Mouse (Mus musculus) brain, embryonic 18.5 days (tissue): ENCODE measurements around the gene Camk2g.

Source experiments
- DNase-seq: peaks from one replicate; pipeline ENCODE4 v3.0.0-alpha.2; 2012; ENCODE audit warnings: low read depth, low spot score

The Camk2g gene

DNA sequence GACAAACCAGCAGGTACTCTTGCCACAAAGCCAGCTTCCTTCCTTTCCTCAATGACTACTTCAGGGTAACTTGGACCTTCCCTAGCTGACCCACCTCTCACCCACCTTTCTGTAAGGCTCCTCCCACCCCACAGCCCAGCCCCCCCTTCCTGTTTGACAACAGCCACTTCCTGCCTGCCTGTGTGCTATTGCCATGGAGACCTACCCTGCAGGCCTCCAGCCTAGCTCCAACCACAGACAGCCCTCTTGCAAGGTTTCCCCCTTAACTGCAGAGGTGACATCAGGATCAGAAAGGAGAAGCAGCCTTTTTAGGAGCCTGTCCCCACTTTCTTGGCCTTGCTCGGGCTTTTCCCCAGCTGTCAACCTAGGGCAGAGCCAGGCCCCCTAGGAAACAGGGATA, 8.7 kb downstream of the Camk2g start:
- no peak for DNase-seq

DNA sequence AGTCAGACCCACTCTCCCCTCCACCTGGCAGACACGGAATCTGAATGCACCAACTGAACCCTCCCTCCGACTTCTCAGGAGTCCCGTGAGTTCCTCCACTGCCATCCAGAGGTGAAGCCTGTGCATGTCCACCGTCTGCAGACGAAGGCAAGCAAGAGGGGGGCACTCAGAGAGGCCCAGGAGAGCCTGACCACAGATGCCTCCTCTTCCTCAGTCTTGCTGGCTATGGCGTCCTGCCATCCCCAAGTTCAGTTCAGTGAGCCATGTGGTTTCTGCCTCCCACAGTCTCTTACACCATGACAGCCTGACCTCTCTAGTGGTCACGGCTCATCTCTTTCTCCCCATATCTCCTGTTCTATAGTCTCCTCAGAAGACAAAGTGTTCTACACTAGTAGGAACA, 9.2 kb downstream of the Camk2g start:
- DNase-seq = no peak

DNA sequence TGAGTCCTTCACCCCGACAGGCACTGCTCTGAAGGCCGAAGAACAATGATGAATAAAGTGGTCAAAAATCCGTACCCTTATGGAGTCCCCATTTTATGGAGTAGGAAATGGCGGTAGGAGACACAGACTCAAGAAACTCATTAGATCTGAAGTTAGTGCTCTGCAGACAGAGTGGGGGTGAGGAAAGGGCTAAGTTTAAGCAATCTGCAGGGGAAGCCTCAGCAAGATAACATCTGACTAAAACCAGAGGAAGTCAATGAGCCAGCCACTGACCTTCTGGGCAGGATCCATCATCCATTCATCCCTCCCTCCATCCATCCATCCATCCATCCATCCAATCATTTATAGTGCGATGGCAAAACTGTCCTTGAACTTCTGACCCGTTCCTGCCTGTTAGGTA, 10.4 kb downstream of the Camk2g start:
- no peak for DNase-seq

DNA sequence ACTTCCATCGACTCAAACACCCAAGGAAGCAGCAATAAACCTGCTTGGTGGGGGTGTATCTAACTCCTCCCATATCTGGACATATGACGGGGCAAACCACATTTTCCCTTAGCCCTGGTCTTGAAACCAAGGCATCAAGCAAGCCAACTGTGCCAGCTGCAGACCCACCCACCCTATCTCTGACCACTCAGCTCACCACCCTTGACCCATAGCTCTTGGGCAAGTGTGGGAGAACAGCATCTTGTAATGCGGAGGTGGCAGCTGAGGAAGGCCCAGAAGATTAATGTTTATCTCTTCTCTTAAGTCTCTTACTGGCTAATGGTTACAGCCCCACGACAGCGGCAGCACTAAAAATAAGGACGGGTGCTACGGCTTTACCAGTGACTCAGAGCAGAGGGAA, 11.0 kb downstream of the Camk2g start:
- no peak for DNase-seq

DNA sequence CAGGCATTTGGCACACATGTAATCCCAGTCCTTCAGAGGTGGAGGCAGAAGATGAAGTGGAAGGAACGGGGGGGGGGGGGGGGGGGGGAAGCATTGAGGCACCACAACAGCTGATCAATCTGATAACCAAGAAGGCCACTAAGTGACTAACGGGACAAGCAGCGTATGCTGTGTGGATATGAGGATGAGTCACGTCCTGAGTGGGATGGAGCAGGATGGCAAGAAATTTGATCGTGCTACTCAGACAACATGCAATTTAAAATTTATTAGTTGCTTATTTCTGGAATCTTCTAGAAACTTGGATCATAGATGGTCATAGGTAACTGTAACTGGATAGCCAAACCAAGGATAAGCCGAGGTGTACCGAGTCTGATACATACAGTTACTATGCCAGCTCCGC, 13.7 kb downstream of the Camk2g start:
- no peak for DNase-seq

DNA sequence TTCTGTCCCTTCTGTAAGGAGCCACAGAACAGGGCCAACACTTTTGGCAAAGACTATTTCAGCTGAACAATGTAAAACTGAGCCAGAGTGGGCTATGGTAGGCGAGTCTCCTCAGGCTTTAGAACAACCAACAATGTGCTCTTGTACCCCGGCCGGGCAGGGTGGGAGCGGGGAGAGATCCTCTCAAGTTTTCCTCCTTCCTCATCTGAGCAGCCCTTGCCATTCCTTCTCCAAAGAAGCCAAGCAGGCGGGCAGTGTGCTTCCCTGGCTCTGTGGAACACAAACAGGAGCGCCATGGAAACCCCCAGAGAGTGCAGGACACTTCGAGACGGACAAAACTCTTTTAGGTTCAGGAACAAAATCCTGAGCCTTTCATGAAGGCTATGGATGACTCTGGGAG, 15.4 kb downstream of the Camk2g start:
- DNase-seq = no peak

DNA sequence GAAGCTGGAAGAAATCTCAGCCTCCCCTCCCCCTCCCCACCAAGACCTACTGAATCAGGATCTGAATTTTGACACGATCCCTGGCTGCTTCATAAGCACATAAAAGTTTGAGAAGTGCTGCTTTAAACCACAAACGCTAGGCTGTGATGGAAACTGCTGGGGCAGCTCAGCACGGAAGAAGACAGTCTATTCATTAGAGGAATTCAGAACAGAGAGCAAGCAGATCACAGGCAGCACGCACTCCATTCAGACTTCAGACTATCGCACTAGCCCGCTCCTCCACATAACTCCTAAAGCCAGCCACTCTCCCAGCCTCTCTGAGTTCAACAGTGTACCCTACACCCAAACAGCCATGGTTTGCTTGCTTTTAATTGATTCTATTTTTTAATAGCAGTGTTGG, 18.2 kb downstream of the Camk2g start:
- no peak for DNase-seq

DNA sequence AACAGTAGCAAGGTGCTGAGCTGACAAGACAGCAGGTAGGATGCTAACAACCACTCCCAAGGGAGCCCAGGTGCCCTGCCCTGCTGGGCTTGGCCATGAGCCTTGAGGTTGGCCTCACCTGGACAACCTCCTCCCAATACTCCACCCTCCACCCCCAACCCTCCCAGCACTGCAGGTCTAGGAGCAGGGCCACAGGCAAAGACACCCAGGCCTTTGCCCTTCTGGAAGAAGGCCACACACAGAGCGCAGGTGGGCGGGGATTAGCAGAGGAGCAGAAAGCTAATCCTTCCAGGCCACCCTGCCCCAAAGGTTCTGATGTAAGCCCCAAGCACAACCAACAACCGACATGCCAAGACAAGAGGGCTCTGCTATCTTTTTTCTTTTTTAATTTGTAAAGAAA, 20.5 kb downstream of the Camk2g start:
- no peak for DNase-seq

DNA sequence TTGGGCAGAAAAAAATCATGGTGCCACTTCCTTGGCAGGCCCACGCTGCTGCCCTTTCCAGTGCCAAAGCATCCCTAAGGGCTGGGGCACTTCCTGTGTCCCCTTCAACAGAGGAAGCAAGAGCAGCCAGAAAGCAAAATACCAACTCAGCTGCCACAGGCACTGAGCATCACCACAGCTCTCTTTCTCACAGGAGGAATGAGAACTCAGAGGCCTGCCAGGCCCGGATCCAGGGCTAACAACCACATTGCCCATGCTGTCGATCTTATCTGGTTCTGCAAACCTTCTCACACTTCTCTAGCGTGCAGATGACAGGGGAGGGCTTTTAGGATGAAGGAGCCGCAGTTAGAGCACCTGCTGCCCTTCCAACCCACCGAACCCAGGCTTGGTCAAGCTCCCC, 21.1 kb downstream of the Camk2g start:
- DNase-seq = no peak

DNA sequence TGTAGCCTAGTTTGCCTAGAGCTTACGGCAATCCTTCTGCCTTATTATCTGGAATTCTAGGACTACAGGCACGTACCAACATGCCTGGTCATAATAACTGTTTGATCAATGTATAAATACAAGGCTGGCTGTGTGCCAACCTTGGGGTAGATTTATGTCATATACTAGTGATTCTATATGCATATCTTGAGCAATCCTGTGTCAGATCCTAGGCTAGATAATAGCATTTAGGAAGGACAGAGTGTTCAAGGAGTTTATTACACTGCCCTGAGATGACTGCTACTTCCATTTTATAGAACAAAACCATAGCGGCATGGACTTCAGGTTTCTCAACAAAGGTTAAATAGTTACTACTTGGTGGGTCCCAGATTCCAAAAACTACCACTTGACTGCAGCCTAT, 21.9 kb downstream of the Camk2g start:
- no peak for DNase-seq

DNA sequence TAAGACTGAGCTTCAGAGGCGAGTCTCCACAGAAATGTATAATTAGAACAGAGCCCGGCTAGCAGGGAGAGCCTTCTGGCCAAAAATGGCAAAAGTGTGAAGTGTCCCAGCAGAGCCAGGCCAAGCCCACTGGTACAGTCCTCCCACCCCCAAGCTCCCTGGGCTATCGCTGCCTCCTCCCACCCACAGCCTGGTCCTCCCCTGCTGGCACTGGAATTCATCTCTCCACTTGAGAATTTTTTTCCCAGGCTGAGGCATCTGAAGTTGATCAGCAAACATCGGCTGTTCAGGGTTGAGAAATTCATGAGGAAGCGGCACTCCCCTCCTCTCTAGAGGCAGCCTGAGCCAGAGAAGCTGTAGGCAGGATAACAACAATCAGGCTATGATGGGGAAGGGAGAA, 25.3 kb downstream of the Camk2g start:
- no peak for DNase-seq

DNA sequence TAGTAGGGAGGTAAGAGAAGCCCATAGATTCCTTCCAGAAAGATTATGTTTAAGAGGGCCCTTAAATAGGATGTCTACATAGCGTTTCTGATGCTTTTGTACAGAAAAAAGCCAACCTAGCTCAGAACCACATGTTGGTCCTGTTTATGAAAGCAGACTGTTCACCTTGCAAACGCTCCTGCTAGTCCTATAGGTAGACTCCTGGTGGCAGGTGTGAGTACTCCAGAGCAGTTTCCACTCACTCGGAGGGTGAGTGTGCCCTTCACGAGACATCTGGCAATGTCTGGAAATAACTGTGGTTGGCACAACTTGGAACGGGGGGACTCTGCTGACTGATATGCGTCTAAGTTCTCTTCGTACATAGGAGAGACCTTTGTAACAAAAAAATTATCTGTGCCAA, 26.0 kb downstream of the Camk2g start:
- DNase-seq = no peak

DNA sequence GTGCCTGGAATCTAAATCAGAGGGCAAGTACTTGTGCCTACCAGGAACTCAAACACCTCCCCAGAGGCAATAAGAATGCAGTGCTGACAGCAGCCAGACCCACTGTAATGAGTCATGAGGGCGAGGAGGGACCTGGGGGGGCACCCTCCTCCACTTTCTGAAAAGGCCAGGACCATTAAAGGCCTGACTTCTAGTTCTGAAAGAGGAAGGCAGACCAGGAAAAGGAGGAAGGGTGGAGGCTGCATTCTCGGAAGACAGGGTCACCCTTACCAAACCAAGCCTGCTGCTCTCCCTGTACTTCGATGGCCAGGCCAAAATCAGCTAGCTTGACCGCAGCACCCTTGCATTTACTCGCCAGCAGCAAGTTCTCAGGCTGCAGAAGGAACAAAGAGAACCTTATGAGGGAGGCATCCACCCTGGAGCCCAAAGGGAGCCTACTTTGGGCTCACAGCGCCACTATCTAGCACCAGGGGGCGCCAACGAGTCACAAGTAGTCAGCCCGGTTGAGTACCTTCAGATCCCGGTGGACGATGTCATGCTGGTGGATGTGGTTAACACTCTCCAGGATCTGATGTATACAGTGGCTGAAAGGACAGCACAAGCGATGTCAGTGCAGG, 28.1 kb downstream of the Camk2g start:
- no peak for DNase-seq

DNA sequence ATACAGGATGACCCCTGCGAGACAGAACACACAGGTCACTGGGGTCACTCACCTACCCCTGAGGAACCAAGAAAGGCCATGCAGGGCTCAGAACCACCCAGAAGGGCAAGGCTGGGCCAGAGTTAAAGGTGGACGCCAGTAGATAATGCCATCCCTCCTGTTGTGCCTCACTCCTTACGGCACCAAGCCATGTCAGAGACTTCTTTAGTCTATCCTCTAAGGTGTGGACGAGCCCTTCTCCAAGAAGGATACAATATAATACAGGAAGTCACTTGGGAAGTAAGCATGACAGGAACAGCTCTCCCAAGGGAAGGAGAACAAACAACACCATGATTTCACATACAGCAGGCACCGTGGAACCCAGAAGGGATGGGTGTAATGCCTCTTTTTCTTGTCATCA, 28.9 kb downstream of the Camk2g start:
- no peak for DNase-seq

DNA sequence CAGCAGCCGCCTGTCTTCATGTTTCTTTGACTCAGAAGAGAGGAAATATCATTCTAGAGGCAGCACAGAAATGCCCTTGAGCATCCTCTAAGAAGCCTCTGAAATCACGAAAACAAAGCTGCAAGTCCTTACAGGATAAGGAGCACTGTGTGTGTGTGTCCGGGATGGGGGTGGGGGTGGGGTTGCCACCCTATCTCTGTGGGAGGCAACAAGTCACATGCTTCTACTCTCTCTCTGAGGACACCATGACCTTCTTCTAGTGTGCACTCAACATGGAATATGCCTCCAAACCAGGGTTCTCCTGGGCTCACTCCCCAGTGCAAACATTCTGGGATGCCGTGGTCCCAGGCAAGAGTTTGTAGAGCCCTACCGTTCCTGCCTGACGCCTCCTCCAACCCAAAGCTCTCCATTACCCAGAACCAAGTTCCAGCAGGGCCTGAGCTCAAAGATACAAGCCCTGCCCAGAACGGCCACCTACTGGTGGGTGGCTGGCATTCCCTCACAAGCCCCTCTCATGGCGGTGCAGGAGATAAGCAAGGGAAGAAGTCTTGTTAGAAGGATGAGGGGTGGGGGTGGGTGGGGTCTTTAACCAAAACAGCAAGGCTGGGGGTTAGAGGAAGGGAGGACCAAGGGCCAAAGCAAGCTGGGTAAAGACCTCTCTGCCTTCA, 35.0 kb downstream of the Camk2g start:
- no peak for DNase-seq

DNA sequence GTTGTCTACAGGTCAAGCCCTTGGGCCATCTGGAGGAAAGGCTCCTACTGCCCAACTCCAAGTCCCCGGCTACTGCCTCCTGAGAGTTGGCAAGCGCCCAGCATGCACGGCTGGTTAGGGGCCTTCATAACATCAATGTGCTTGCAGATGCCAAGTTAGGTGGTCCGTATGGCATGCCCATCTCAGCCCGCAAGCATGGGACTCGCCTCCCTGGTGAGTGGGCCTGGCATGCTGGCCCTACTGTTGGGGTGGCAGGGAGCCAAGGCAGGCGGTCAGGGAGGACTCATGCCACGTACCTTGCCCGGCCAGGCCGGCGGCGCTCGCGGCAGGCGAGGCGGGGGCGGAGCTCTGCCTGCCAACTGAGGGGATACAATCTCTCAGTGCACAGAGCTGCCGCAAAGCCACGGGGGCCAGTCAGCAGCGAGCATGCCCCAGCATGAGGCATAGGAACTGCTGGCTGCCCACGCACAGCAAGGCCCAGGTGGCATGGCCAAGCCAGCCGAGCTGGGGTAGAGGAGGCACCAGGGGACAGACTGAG, 36.4 kb downstream of the Camk2g start:
- DNase-seq = no peak

DNA sequence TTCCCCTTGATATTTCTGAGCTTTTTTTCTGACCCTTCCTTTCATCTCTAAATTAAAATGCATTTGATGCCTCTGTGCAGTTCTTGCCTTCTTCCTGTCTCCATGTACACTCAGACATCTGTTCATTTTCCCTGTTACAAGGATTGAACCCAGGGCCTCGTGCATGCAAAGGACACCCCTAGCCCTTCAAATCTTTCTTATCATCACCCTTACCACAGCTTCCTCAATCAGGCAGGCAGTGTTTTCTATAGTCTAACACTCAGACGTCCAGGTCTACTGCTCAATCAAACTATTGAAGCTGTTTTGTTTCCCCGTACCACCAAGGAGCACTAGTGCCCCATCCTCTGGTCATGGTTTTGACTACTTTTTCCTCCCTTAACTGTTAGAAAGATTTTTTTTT, 40.1 kb downstream of the Camk2g start:
- DNase-seq = no peak

DNA sequence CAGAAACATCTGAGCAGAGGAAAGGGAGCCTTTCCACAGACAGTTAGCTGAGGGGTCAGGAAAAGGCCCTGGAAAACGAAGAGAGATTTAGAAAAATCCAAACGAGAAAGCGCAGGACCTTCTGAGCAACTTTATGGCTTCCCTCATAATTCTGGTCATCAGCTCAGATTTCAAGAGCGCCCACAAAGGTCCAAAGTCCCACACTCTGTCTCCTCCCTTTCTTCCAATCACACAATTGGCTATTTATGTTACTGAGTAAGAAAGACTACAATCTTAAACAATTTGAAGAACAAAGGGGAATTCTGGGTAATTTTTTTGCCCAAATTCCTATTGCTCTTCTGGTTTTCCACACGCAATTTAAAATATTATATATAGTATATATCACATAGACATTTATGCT, 43.4 kb downstream of the Camk2g start:
- DNase-seq = no peak

DNA sequence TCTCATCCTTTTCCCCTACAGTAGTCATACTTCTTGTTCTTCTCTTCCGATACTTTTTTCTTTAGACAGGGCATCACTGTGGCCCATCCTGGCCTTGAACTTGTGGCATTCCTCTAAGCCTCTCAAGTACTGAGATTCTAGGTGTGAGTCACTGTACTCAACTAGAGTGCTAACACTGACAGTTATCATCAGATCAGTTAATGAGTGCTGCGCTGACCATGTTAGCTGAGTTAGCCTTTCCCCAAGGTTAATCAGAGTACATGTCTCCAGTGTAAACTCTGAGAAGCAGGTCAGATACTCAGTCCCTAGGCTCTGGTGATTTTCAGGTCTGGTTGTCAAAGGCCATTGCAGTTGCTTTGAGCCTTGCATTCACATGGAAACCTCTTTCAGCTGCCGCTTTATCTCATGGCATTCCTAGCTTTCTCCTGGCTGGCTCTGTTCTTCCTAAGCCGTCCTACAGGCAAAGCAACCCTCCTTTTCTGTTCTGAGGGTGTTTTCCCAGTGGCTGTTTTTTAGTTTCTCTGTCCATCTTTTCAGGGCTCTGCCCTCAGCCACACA, 44.3 kb downstream of the Camk2g start:
- DNase-seq = no peak

DNA sequence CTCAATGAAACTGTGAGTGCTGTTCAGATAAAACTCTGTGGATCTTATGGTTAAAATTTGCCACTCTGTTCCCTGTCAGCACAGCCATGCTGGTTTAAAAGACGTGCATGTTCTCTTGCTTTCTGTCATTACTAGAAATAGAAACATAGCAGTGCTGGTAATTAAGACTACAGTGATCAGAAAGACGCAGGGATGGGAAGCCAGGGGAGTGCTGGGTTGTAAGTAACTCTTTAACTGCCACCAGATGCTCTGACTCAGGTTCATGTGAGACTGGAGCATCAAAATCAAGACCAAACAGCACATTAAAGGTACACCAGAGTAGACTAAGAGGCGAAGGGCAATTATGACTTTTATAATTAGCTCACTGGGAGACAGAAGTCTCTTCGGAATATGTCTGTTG, 45.5 kb downstream of the Camk2g start:
- DNase-seq = no peak

DNA sequence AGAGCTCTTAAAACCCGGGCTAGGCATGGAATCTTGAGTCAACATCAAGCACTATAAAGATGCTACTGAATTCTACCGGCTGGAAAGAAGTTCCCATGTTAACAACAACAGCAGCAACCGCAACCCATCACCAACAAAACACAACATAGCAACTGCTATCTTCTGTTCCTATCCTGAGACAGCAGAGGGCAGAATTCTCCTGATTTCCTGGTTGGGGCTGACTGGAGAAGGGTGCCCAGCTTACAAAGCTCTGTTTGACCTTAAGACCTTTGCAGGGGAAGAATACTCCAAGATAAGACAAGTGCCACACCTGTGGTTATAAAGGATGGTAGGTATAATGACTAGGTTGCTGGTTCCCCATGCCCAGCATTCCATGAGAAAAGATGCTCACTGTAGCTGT, 47.0 kb downstream of the Camk2g start:
- DNase-seq = no peak

DNA sequence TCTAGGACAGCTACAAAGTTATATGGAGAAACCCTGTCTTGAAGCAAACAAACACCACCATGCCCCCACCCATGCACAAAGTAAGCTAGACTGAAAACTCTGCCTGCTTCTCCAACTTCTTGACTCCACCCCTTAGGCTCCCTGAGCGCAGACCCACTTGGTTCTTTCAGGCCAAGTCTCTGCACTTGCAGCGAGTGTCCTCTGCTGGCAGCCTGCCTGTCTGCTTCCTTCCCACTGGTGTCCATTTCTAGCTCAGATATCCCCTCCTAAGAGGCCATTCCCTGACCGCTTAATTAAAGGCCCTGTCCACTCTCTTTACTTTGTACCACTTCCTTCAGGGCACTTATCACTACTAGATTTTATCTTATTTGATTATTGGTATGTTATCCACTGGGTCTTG, 50.3 kb downstream of the Camk2g start:
- DNase-seq = no peak

DNA sequence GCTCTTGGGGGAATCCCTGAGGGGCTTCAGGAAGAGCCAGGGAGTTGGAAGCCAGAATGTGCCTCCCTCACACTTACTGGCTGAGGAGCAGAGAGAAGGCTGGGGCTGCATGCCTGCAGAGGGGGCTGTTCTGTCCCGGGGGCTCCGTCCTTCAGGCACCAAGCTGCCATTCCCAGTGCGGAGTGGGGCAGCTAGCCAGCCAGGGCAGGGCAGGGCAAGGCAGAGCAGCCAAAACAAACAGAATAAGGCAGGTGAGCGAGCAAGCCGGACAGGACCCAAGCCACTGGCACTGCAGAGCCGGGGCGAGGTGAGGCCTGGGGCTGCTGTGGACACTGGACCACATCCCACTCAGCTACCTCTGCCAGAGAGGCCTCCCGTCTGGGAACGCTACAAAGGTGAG, 52.6 kb downstream of the Camk2g start:
- DNase-seq = no peak
